Mouse (Mus musculus): Measurements from ENCODE around the gene Plb1. TPM values are rescaled to one million over a fixed set of nuclear protein-coding genes. Genes with fewer than 3 reads are reported as not detected.
A peak's percentile ranks its signal among the peaks of the same experiment; 100 is the strongest.

Plb1 gene
- polyA plus RNA-seq, 1 experiment from 2014 or later = not detected

DNA sequence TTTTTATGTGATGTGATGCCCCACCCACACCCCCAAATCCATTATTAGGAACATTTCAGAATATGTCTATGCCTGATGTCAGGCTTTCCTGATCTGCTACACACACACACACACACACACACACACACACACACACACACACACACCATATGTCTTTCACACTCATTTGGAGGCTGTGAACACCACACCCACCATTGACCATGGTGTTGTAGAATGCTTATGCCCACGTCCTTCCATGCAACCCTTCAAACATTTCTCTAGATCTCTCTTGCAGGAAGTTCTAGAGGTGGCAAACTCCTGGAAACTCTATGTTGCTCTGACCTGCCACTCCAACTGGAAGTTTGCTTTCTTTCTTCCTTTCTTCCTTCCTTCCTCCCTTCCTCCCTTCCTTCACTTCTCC is 77.2 kb downstream of the Plb1 start:
- Histone ChIP-seq H3K4me2 (no peak overlapping the region), H3K36me3 (no peaks in the 10 kb centered on the region), H3K4me1 (peaks cover 6% of the 10 kb centered on the region; the same call in 1 of the 2 replicates), H3K27me3 (replicated peaks) (peaks cover 1% of the 10 kb centered on the region; the same call in 1 of the 2 replicates), H3K4me3 (no peak overlapping the region), H3K9ac (no peak overlapping the region), H3K27ac (no peak overlapping the region), H3K9me3 (replicated peaks) (no peaks in the 10 kb centered on the region)
- no peak for ATAC-seq
- 54% methylated on average over 1 of the region's 1 CpGs for whole genome bisulfite sequencing (ENCODE audit: insufficient replicate concordance)

DNA sequence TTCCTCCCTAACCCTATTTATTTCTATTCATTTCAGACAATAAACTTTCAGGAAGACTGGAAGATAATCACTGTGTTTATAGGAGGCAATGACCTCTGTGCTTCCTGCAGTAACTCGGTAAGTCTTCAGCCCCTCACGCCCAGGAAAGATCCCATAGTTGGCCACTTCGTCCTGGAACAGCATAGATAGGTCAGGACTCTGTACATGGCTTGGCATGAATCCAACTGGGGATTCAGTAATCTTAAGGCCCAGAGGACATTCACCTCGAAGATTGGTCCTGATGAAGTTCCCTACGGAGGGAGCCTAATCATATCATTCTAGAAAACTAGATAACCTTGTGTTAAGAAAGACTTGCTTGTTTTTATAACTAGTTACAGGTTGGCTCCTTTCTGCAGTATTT is 78.3 kb downstream of the Plb1 start:
- H3K36me3 ChIP-seq = no peaks in the 10 kb centered on the region
- H3K4me1 ChIP-seq = peaks cover 6% of the 10 kb centered on the region; the same call in 1 of the 2 replicates
- H3K4me2 ChIP-seq = no peak overlapping the region
- no peaks in the 10 kb centered on the region for H3K9me3 ChIP-seq (replicated peaks)
- H3K27ac ChIP-seq = no peak overlapping the region
- no peaks in the 10 kb centered on the region; the same call in 1 of the 2 replicates for H3K27me3 ChIP-seq (replicated peaks)
- no peak overlapping the region for H3K4me3 ChIP-seq
- ATAC-seq = no peak
- no peak overlapping the region for H3K9ac ChIP-seq
- WGBS (ENCODE audit: insufficient replicate concordance) = 50% methylated on average over 5 of the region's 5 CpGs

DNA sequence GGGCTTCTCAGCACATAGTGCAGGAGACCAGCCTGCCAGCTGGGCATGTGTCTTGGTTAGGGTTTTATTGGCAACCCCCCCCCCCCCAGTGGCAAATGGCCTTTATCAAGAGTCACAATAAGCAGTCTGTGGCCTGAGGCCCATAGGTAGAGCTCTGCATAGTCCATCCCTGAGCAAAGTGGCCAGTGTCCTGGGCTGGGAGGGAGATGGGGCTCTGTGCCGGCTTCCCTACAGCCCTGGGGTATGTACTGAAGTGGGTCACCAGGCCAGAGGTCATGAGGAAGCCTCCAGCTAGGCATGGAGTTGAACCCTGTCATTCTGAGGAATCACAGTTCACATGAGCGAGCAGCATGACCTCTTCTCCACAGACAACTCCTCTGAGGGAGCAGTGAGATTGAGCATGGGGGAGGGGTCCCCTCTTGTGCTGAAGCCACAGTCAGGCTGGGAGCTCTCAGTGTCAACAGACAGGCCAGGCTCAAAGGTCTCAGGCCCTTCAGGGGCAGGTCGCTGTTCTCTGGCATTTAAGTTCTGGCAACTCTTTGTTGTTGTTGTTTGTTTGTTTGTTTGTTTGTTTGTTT is 79.2 kb downstream of the Plb1 start:
- peaks cover 6% of the 10 kb centered on the region; the same call in 1 of the 2 replicates for H3K4me1 ChIP-seq
- no peaks in the 10 kb centered on the region for H3K36me3 ChIP-seq
- no peak overlapping the region for H3K4me2 ChIP-seq
- H3K27me3 ChIP-seq (replicated peaks) = no peaks in the 10 kb centered on the region; the same call in 1 of the 2 replicates
- no peak overlapping the region for H3K9ac ChIP-seq
- H3K4me3 ChIP-seq = no peak overlapping the region
- H3K27ac ChIP-seq = no peak overlapping the region
- 62% methylated on average over 3 of the region's 3 CpGs for WGBS (ENCODE audit: insufficient replicate concordance)
- no peaks in the 10 kb centered on the region for H3K9me3 ChIP-seq (replicated peaks)
- ATAC-seq = peak; percentile 30; the same call in 1 of the 2 replicates

DNA sequence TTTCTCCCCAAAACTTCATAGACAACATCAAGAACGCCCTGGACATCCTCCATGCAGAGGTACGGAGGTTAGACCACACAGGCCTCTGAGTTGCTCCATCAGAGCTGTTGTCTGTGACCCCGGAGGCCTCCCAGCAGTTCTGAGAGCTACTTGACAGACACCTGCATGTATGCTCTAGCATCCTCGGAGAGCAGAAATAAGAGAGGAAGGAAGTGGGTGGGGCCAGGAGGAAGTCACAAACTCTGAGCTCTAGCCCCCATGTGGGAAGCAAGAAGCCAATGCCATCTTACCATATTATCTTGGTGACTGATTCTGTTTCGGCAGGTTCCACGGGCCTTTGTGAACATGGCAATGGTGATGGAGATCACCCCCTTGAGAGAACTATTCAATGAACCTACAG is 81.2 kb downstream of the Plb1 start:
- Histone ChIP-seq H3K27me3 (replicated peaks) (no peaks in the 10 kb centered on the region), H3K4me2 (no peak overlapping the region), H3K9me3 (replicated peaks) (no peaks in the 10 kb centered on the region), H3K27ac (no peak overlapping the region), H3K4me3 (no peak overlapping the region), H3K9ac (no peak overlapping the region), H3K36me3 (no peaks in the 10 kb centered on the region), H3K4me1 (peaks cover 6% of the 10 kb centered on the region; the same call in 1 of the 2 replicates)
- ATAC-seq = no peak
- WGBS (ENCODE audit: insufficient replicate concordance) = 37% methylated on average over 6 of the region's 6 CpGs

DNA sequence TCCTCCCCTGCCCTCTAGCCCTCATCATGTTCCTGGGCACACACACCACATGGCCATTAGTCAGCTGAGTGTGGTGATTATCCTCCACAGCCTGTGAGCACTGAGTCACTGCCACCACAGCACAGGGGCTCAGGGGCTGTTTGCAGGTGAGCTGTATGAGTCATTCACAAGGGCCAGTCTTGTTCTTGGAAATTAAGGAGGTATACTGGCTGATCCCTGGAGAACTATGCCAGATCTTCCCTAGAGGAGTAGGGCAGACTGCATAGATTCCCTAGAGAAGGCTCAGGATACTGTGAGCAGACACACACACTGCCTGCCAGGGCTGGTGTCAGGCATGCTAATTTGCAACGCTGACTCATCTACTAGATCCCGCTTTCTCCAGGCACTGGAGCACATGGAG is 82.2 kb downstream of the Plb1 start:
- H3K4me3 ChIP-seq = no peak overlapping the region
- WGBS (ENCODE audit: insufficient replicate concordance) = 51% methylated on average over 2 of the region's 2 CpGs
- H3K27ac ChIP-seq = no peak overlapping the region
- H3K4me2 ChIP-seq = no peak overlapping the region
- no peaks in the 10 kb centered on the region for H3K36me3 ChIP-seq
- no peak overlapping the region for H3K9ac ChIP-seq
- H3K27me3 ChIP-seq (replicated peaks) = no peaks in the 10 kb centered on the region
- ATAC-seq = no peak
- H3K9me3 ChIP-seq (replicated peaks) = no peaks in the 10 kb centered on the region
- H3K4me1 ChIP-seq = peaks cover 6% of the 10 kb centered on the region; the same call in 1 of the 2 replicates

DNA sequence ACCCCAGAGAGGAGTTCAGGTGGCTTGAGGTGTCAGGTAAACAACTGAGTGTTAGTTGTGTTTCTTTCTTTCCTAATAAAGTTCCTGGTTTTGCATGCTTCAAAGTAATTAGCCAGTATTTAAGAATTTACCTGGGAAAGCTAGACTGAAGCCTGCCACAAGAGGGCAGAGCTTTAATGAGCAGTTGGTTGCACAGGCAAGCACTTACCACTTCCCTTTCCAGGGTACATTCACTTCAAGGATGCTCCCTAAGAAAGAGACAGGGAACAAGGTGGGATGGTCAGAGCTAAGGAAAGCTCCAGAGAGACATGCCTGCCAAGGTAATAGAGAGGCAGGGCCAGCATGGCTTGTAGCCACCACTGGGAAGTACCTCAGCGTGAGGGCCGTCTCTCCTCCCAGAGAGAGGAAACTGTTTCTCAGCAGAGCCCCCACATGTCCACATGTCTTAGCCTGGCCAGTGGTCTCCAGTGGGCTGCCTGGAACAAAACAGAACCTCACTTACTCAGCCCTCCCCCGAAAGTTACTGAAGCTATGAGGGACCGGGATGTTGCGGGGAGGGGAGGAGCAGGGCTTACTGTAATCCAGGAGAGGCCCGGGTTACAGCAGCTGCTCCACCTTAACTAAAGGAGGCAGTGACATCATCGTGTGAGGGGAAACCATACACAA is 89.8 kb downstream of the Plb1 start:
- H3K4me3 ChIP-seq = no peak overlapping the region
- H3K9me3 ChIP-seq (replicated peaks) = no peaks in the 10 kb centered on the region
- no peaks in the 10 kb centered on the region for H3K4me1 ChIP-seq
- H3K27me3 ChIP-seq (replicated peaks) = no peaks in the 10 kb centered on the region
- no peak overlapping the region for H3K27ac ChIP-seq
- H3K36me3 ChIP-seq = no peaks in the 10 kb centered on the region
- no peak overlapping the region for H3K4me2 ChIP-seq
- no peak for ATAC-seq
- WGBS (ENCODE audit: insufficient replicate concordance) = 44% methylated on average over 7 of the region's 7 CpGs
- H3K9ac ChIP-seq = no peak overlapping the region

DNA sequence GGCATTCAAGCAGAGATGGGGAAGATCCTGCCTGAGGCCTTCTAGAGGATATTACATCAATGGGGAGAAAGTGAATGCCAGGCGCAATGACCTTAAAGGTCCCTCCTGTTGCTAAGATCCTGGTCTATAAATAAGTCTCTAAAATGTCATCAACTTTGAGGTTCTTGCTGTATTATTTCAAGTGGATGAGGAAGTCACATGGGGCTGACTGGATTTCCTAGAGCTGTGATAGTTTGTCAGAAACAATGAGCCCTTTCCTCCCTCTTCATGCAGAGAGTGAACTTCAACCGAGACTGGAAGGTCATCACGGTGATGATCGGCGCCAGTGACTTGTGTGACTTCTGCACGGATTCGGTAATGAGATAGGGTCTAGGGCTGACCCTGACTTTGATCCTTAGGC is 95.6 kb downstream of the Plb1 start:
- ATAC-seq = no peak
- 70% methylated on average over 7 of the region's 7 CpGs for WGBS (ENCODE audit: insufficient replicate concordance)
- no peak overlapping the region for H3K4me3 ChIP-seq

DNA sequence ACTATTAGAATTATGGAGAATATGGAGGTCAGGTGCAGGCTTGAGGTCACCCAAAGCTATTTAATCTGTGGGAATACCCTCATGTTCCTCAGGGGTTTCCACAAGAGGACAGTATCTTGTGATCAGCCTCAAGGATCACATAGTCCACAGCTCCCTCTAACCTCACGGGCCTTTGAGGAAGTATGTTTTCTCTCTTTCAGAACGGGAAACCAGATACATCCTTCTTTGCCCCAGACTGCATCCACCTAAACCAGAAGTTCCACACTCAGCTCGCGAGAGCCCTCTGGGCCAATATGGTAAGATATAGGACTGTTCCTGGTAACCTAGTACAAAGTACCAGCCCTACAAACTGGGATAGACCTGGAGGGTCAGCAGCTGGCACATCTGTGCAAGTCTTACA is 100.1 kb downstream of the Plb1 start:
- 23% methylated on average over 4 of the region's 4 CpGs for WGBS (ENCODE audit: insufficient replicate concordance)
- Histone ChIP-seq H3K4me3 (no peak overlapping the region), H3K36me3 (no peaks in the 10 kb centered on the region), H3K9ac (no peak overlapping the region), H3K4me1 (no peaks in the 10 kb centered on the region), H3K27ac (no peak overlapping the region), H3K4me2 (no peak overlapping the region), H3K9me3 (replicated peaks) (no peaks in the 10 kb centered on the region), H3K27me3 (replicated peaks) (no peaks in the 10 kb centered on the region)
- no peak for ATAC-seq

More for the DNA sequence above, 95.6 kb downstream of the Plb1 start:
- H3K9ac ChIP-seq = no peak overlapping the region
- H3K4me1 ChIP-seq = no peaks in the 10 kb centered on the region
- H3K9me3 ChIP-seq (replicated peaks) = no peaks in the 10 kb centered on the region
- no peak overlapping the region for H3K4me2 ChIP-seq
- H3K36me3 ChIP-seq = no peaks in the 10 kb centered on the region
- no peak overlapping the region for H3K27ac ChIP-seq
- no peaks in the 10 kb centered on the region for H3K27me3 ChIP-seq (replicated peaks)

DNA sequence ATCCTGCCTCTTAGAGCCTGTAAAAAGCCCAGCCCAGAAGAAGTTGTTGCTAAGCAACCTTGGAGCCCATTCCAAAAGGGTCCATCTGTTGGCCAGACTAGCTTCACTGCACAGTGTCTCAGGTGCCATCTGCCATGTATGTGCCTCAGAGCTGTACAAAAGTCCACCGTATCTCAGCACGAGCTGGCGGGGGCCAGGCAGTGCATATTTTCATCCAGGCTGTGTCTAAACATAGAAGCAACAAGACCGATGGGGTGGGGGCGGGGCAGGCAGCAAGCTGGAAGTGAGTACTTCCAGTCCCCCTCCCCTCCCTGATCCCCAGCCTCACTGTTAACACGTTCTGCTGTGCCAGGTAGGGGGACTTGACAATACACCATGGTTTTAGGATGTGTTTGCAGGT is 102.7 kb downstream of the Plb1 start:
- WGBS (ENCODE audit: insufficient replicate concordance) = 26% methylated on average over 6 of the region's 6 CpGs
- no peak overlapping the region for H3K4me2 ChIP-seq
- H3K9me3 ChIP-seq (replicated peaks) = no peaks in the 10 kb centered on the region
- no peak for ATAC-seq
- no peak overlapping the region for H3K27ac ChIP-seq
- H3K27me3 ChIP-seq (replicated peaks) = no peaks in the 10 kb centered on the region
- H3K9ac ChIP-seq = no peak overlapping the region
- no peaks in the 10 kb centered on the region for H3K36me3 ChIP-seq
- no peak overlapping the region for H3K4me3 ChIP-seq
- no peaks in the 10 kb centered on the region for H3K4me1 ChIP-seq

DNA sequence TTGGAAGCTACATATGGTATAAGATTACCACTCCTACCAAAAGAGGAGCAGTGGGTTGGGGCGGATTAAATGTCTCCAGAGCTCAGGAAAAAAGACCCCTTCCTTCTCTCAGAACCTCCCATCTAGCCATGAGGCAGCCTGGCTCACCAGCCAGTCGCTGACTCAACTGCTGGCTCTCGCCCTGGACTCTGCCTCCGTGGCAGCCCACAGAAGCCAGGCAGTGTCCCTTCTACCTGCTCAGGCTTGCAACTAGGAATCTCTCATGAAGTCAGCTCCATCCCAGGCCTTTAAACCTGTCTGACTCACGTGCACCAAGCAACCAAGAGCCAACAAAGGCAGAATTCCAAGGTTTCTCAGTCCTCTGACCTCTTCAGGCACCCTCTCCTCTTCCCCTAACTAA is 103.6 kb downstream of the Plb1 start:
- Histone ChIP-seq H3K4me3 (no peak overlapping the region), H3K27me3 (replicated peaks) (no peaks in the 10 kb centered on the region), H3K4me1 (no peaks in the 10 kb centered on the region), H3K9ac (no peak overlapping the region), H3K27ac (no peak overlapping the region), H3K9me3 (replicated peaks) (no peaks in the 10 kb centered on the region), H3K4me2 (no peak overlapping the region), H3K36me3 (no peaks in the 10 kb centered on the region)
- WGBS (ENCODE audit: insufficient replicate concordance) = 45% methylated on average over 5 of the region's 5 CpGs
- no peak for ATAC-seq

DNA sequence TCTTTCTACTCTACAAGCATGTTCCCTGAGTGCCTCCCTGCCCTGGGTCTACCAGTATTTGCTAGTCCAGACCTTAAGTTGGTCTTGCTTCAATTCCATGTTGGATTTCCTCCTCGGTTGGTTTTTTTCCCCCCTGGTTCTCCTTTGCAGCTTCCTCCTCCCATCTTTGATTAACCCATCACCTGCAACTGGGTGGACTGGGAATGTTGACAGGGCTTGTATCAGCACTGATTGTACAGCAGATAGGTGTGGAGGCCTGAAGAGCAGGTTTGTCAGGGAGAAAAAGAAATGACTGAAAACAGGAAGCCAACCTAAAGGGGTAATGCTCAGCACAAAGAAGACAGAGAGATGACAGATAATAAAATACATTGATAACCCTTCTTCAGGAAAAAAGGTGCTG is 104.8 kb downstream of the Plb1 start:
- Histone ChIP-seq H3K4me3 (no peak overlapping the region), H3K9ac (no peak overlapping the region), H3K27ac (no peak overlapping the region), H3K4me1 (no peaks in the 10 kb centered on the region), H3K4me2 (no peak overlapping the region), H3K36me3 (no peaks in the 10 kb centered on the region), H3K27me3 (replicated peaks) (no peaks in the 10 kb centered on the region), H3K9me3 (replicated peaks) (no peaks in the 10 kb centered on the region)
- 50% methylated on average over 1 of the region's 1 CpGs for WGBS (ENCODE audit: insufficient replicate concordance)
- no peak for ATAC-seq

DNA sequence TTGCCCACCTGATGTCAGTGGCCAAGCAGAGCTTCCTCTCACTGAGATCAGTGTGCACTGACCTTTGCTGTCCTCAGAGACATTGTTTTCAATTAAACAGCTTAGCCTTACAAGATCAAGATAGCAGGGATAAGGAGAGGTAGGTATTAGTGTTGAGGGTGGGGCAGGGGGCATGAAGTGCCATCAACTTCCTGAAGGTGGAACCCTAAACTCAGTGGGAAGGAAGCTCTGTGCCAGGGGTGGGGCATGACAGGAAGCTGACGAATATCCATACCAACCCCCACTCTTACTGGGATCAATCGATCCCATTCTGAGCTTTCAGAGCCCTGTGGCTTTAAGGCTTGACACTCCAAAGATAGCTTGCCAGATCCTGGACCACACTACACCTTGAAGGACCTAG is 105.8 kb downstream of the Plb1 start:
- H3K4me1 ChIP-seq = no peaks in the 10 kb centered on the region
- H3K9me3 ChIP-seq (replicated peaks) = no peaks in the 10 kb centered on the region
- no peaks in the 10 kb centered on the region for H3K36me3 ChIP-seq
- 35% methylated on average over 2 of the region's 2 CpGs for WGBS (ENCODE audit: insufficient replicate concordance)
- no peak overlapping the region for H3K4me3 ChIP-seq
- no peak overlapping the region for H3K27ac ChIP-seq
- H3K4me2 ChIP-seq = no peak overlapping the region
- H3K27me3 ChIP-seq (replicated peaks) = no peaks in the 10 kb centered on the region
- no peak for ATAC-seq
- H3K9ac ChIP-seq = no peak overlapping the region

DNA sequence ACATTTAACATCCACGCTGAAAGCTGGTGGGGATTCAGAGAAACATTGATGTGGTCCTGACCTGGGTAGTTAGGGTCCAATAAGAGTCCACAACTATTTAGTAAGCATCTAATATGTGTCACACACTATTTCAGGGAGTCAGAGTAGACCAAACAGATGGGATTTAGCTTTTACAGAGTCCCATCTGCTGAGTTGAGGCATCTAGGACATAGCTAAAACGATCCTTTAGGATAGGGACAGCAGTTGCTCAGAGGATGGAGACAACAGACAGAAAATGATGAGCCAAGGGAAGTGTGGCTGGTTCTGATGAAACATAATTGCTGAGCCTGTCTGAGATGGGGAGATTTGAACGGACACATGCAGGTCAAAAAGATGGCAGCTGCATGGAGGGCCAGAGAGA is 106.3 kb downstream of the Plb1 start:
- Histone ChIP-seq H3K27ac (no peak overlapping the region), H3K27me3 (replicated peaks) (no peaks in the 10 kb centered on the region), H3K4me1 (no peaks in the 10 kb centered on the region), H3K4me3 (no peak overlapping the region), H3K9ac (no peak overlapping the region), H3K4me2 (no peak overlapping the region), H3K9me3 (replicated peaks) (no peaks in the 10 kb centered on the region), H3K36me3 (no peaks in the 10 kb centered on the region)
- WGBS (ENCODE audit: insufficient replicate concordance) = 54% methylated on average over 3 of the region's 3 CpGs
- ATAC-seq = no peak
